Mouse (Mus musculus) CD4-positive helper T cell, adult 2 months (primary cell): ENCODE measurements at regions not wholly inside any gene's neighbourhood (a gene's known extent, or its start where the extent isn't known, plus 50 kb on each side); places are given as distances from the start of the nearest gene placed in this dataset.
"Not testable (repeated sequence)": the region's sequence is repeated elsewhere in the genome, so short reads cannot be mapped to it uniquely, and the experiment has no call there.

Experiments
- DNase-seq: peaks from one replicate; pipeline ENCODE4 v3.0.0-alpha.2; 2012; ENCODE audit warnings: low read depth, missing footprints, low spot score

DNA sequence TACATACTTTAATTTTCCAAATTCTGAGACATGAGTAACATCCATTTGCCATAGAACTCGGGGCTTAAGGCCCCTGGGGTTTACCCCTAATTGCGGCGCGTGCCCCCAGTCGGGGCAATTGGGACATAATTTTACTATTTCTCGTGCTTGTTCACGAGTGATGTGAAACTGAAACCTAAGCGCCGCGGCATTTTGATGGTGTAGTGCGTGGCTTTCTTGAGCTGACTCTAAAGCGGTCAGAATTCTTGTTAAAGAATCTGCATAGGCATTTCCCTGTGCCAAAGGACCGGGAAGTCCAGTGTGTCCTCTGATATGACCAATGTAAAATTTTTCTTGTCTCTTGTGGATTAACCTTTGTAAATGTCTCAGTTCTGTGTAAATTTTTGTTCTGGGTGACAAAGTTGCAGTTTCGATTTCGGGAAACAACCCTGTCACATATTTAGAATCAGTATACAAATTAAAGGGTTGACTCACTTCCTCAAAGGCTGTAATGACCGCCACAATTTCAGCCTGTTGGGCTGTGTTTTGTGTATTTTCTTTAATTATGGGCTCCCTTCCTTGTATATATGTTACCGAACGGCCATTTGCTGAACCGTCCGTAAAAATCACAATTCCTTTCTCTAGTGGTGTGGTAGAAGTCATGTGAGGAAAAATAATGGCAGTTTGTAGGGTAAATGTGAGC lies 1037.6 kb upstream of the Sel1l start:
- not testable (repeated sequence) for DNase-seq

DNA sequence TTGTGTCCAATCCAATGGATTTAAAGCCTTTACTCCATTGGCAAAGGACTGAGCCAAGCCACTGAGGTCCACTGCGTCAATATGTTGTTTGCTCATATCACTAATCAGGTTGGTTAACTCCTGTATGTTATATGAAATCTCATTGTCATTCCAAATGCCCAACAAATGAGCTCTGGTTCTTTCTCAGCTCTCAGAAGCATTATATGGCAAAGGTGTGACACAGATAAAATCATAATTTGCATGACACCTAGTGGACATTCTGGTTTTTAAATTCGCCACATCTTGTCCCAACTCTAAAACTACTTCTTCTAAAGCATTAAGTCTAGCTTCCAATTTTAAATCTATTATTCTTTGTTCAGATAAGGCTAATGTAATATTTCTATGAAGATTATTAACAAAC lies 1035.1 kb upstream of the Sel1l start:
- peak; percentile 3 for DNase-seq

DNA sequence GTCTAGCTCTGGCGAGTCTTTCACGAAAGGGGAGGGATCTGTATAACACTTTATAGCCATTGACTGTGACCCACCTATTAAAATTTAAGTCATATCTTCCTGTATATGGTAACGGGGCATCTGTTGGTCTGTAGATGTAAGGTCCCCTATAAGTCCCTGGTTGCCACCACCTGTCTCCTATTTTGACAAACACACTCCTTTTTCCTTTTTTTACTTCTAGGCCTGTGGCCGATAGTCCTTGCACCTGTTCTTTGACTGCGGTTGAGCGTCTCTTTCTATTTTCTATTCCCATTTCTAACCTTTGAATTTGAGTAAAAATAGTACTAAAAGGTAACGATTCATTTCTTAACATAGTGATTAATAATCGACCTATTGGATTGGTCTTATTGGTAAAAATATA lies 1034.1 kb upstream of the Sel1l start:
- not testable (repeated sequence) for DNase-seq

DNA sequence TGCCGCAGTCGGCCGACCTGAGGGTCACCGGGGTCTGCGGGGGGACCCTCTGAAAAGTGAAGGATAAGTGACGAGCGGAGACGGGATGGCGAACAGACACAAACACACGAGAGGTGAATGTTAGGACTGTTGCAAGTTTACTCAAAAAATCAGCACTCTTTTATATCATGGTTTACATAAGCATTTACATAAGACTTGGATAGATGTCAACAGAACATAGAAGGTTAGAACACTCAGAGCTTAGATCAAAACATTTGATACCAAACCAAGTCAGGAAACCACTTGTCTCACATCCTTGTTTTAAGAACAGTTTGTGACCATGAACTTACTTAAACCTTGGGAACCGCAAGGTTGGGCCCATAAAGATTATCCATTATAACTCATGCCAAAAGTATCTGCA lies 1033.6 kb upstream of the Sel1l start:
- DNase-seq: not testable (repeated sequence)

DNA sequence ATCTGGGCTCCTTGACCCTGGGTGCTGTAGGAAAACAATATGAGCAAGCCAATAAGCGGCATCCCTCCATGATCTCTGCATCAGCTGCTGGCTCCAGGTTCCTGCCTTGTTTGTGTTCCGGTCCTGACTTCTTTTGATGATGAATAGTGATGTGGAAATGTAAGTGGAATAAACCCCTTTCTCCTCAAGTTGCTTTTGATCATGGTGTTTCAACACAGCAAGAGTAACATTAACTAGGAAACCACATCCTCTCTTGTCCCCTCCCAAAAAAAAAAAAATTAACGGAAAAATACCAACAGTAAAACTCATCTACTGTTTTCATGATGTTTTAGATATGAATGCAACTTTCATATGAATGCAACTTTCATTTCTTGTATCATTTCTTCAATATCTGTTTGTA lies 1024.6 kb upstream of the Sel1l start:
- peak; percentile 3 for DNase-seq

DNA sequence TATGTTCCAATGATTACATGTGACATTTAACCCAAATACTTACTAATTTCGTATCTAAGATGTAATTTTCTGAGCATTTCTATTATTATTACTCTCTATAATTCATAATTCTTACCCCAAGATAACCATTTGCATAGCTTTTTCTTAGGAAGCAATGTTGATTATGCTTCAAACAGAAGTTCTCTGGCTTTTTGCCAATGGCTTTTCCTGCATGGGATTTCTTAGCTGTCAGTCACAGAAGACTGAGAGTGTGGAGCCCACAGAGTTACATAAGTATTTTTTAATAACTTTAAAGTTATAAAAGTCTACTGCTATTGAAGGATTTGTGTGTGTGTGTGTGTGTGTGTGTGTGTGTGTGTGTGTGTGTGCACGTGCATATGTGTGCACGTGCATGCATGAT lies 1020.4 kb upstream of the Sel1l start:
- DNase-seq: no peak

DNA sequence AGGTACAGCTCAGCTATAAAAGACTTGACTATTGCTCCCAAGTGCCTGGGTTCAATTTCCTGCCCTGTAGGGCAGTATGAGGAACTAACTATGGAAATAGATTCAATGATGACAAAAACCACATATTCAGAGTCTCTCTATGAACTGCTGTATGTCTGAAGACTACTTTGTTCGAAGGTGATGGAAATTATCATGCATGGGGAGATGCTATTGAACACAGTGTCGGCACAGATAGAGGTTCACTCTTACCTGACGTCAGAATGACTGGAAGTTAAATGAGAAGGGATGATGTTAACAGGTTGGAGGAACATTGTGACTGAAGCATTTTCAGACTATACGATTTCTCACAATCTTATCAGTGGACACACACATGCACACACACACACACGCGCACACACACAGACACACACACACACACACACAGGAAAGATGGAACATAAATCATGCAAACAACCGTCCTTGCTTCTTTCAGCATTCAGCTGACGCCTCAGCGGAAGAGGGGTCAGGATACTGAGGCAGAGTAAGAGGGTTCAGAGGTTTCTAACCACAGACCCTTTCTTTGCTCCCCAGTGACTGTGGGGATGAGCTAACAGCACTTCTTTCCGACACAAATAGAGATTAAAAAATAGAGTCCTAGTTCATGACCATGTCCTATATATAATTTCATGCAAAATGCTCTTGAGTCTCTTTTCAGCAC lies 974.3 kb upstream of the Sel1l start:
- DNase-seq: peak; percentile 13

DNA sequence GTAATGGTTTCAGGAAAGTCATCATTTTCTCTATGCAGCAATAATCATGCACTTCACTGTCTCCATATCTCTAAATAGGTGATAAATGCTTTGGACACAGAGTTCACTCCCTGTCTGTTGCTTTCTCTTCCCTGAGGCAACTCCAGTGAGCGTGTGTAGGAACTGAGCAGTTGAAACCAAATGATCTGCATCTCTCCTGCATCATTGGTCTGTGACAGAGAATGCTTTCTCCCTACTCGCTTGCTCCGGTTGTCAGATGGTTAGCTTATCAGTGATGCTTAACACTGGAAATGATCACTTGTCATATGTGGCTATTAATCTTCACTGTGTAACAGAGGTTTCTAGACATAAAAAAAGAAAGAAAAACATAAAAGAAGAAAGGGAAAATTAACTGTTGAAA lies 969.7 kb upstream of the Sel1l start:
- no peak for DNase-seq

DNA sequence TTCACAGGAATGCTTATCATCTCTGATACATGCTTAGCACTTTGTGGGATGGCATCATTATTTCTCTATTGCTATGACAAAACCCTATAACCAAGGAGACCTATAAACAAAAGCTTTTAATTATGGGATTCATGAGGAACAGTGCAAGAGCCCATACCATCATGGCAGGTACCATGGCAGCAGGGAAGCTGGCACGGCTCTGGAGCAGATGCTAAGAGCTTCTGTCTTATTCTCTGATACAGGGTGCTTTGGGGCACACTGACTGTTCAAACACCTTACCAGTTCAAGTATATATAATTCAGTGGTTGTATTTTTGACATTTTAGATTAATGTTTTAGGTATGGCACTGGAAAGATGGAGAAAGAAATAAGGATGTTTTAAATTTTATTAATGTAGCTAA lies 952.2 kb upstream of the Sel1l start:
- DNase-seq: no peak

DNA sequence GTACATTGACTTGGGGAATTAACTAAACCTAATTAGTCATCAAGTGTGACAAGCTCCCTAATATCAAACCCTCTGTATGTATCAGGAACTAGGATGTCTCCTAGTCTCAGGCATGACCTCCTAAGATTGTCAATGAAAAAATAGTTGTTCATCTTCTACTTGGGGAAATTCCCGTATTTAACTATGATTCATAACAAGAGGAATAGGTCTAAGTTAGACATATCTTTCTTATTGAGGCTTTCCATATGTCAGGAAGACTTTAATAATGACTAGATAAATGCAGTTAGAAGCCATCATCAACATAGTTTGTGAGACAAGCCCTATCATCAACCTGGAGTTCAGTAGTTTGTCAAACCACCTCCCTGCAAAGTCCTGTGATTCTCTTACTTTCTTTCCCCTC lies 934.4 kb upstream of the Sel1l start:
- no peak for DNase-seq

DNA sequence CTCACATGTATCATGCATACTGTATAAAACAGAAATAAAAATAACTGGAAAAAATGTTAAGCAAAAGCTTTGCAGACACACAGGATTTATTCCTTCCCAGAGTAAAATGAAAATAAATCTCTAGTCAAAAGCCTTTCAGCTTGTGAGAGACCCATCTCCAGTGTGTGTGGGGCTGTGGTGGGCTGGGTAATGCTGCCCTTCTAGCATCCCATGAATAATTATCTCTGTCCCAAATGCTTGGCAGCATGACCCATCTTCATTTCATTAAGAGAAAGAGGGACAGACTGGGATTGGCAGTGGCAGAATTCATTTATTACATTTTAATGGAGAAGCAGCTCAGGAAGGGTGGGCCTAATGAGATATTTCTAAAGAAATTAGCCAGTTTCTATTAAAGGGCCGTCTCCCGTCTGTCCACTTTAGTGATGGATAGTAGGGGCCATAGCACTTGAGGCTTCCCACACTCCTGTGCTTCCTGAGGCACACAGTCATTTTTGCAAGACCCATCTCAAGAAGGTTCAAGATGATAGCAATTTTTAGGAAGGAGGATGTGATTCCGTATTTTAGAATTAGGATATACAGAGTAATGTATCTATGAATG lies 930.8 kb upstream of the Sel1l start:
- DNase-seq: no peak

DNA sequence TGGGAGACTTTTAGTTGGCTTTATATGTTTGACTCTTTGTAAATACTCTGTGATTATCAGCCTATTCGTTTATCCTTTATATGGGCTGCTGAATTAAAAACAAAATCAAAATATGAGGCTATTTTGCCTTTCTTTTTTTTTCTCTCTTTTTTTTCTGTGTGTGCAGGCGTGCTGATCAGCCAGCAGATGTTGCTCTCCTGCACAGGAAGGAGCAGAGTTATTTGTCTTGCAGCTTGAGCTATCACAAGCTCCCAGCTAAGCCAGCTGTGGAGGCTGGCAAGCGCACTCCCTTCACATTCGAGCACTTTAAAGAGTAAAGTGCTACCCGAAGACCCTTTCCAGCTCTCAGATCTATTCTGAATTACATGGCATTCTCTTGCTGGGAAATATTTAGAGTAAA lies 926.7 kb upstream of the Sel1l start:
- no peak for DNase-seq

DNA sequence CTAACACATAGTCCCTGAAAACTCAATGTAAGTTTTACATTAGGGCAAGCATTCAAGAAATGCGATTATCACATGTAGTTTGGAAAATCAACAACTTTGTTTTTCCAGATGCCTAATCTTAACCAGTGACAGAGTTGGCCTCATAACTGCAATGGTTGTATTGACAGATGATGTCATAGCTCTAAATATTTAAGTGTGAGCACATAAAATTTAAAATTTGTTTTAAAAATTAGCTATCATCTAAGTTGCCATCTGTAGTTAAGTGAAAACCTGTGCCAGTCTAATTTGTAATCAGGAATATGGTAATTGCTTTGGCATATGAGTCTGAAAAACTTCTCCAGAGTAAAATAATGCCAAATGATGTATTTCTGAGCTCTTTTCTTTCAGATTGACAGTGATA lies 899.6 kb upstream of the Sel1l start:
- no peak for DNase-seq

DNA sequence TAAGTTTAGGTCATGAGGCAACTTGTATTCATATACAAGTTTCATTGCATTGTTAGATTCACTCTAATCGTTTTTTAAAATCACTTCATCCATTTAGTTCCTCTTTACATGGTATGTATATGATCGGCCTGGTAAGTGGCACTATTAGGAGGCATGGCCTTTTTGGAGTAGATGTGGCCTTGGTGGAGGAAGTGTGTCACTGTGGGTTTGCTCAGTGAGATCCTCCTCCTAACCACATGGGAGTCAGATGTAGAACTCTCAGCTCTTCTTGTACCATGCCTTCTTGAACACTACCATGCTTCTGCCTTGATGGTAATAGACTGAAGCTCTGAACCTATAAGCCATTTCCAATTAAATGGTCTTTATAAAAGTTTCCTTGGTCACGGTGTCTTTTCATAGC lies 891.9 kb upstream of the Sel1l start:
- DNase-seq: no peak

DNA sequence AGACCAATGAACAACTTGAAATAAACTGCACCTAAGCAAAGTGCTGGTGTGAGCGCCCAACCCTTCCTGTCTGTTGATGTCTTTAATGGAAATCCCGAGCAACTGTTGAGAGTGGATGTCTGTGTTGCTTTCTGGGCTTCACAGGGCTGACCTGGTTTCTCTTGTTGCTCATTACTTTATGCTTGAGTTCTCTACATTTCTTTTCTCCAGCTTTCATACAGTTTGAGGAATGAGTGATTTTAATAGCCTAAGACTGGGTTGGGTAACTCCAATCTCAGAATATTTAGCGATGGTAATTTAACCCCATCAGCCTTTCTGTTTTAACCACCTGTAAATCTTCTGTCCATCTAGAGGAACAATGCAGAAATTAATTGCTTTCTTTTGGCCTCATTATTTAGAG lies 890.2 kb upstream of the Sel1l start:
- DNase-seq: no peak

DNA sequence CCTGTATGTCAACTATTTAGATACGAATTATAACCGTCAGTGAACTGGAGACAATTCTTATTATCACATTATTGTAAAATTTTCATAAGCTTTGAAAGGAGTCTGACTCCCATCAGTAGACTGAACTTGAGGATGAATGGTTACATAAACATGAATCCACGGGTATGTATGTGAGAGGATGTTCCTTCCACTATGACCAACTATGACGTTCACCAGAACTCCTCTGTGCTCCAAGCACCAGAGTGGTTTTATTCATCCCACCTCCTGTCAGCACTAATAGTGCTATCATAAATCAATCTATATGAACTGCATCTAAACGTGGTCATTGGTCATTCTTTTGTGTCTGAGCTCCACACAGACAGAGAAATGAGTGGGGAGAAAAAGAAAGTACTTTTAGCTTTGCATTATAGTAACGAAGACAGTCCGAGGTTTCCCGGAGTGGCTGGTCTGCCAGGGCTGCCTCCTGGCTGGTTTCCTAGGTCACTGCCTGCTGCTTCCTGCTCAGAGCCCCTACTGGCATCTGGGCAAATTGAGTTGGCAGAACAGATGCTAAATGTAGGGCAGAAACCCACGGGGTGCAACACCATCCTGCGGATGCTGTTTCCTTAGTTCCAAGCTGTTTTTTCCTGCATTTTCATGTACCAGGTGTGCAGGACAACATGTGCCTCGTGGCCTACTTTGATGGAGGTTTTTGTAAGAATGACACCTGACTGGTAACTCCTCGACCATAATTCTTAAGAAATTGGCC lies 888.8 kb upstream of the Sel1l start:
- no peak for DNase-seq

DNA sequence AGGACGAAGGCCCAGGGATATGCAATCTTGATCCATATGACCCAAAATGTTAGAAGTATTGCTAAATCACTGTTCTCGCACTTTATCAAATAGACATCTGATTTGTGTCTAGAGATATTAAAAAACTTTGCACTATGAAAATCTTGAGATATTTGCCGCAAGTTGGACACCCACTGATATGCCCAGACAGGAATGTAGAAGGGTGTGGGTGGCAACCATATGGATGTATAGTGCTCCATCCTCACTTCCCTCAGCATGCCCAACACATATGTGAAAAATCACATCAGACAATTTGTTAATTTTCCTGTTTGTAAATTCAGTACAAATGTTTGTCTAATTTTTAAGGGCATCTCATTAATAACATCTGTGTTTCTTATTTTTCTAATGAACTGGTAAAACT lies 874.1 kb upstream of the Sel1l start:
- DNase-seq: no peak

DNA sequence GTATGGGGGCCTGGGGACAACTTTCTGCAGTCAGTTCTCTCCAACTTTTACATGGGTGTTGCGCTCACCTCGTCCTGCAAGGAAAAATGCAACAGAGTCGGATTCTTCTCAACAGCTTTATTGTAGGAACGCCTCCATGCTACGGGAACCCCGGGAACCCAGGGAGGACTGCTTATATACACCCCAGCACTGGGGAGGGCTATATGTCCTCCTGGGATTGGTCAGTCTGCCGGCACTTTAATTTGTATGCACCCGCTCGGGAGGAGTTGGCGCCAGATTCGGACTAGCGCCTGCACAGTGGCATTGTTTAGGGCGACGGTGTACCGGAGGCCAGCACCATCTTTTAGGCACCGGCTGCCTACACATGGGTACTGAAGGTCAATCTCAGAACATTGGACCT lies 864.5 kb upstream of the Sel1l start:
- DNase-seq: no peak

DNA sequence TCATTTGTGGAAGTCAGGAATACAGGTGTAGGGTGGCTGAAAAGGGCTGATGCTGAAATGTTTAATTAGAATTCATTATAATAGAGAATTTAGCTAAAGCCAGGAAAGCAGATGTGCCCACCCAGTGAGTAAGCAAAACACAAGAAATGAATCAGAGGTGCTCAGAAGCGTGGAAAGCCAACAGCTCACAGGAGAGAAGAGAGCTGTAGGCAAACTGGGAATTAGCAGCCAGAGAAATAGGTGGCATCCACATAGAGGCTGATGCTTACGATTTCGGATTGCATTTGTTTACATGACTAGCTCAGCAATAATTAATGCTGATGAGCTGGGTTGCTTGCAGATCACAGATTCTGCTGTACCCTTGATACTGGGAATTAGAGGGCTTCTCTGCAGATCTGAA lies 859.5 kb upstream of the Sel1l start:
- DNase-seq: no peak

DNA sequence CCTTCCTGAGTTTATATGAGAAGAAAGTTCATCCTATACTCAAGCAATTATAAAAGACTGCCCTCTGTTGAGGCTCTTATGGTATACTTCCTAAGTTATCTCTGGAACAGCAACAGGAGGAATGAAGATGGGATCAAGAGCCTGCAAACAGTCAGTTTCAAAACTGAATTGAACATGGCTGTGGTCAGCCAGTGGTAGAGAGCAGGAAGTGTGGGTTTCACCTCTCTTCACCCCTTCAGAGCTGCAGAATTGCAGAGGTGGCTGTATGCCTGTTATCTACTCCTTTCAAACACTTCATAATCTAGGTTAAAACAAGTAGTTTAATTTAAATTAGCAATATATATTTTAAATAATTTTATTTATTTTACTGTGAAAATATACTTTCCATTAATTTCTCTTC lies 854.8 kb upstream of the Sel1l start:
- no peak for DNase-seq

DNA sequence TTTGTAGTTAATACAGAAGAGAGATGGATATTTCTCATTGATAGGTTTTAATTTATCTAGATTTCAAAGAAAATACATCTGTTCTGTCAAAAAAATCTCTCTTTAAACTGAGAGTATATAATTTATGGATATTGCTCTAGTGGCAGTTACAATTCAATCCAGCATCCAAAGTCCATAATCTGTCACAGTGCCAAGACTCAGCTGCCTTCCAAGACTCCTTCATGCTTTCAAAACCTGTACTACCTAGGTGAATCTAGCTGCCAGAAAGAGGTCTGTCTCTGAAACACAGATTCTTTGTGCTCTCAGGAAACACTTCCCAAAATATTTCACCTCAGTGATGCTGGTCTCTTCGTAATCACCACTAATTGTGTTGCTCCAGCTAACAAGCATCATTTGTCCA lies 844.0 kb upstream of the Sel1l start:
- no peak for DNase-seq

DNA sequence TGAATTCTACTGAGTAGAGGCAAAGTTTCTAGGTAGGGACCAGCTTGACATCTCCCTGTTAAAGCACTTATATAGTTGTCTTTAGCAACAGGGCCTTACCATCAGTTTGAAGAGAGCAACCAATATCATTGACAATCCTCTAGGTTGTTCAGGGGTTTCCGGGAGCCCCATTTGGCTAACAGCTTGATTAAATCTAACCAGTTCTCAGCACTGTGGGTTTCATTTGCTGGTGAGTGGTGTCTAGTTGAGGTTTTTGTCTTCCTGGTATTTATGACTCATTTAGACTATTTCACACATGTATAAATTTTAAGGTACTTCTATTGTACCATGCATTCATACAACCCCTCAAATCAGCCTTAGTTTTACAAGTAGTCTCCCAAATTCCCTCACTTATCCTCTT lies 823.4 kb upstream of the Sel1l start:
- peak; percentile 24 for DNase-seq

DNA sequence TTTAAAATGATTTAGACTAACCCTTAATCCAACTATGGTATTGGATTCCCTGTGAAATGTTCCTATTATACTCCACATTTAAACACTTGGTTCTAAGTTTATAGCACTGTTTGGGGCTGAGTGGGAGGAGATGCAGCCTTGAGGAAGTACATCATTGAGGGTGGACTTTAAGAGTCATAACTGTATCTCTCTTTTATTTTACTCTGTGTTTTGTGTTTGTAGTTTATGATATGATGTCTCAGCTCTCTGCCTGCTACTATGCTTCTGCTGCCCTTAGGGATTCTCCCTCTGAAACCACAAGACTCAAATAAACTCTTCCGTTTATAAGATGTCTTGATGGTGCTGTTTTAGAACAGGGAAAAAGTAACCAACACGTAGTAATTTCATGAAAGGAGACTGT lies 797.7 kb upstream of the Sel1l start:
- no peak for DNase-seq
